Mouse (Mus musculus) kidney, adult 2 months (tissue): Measurements from ENCODE around the gene Ehd1.

Experiments used
- CTCF ChIP-seq: fragments of 200-500 bp; conservative IDR thresholded peaks from 2 replicates; pipeline ENCODE4 v1.5.1; 2011; ENCODE audit warnings: low read depth, mild to moderate bottlenecking, control low read depth, low read length, moderate library complexity, mixed read lengths; ENCODE audit not compliant: insufficient read depth, insufficient read length
- POLR2A ChIP-seq: fragments of 200-500 bp; IDR thresholded peaks from one replicate; pipeline ENCODE4 v1.6.1; 2011; ENCODE audit warnings: low read depth, low read length, control low read depth

DNA sequence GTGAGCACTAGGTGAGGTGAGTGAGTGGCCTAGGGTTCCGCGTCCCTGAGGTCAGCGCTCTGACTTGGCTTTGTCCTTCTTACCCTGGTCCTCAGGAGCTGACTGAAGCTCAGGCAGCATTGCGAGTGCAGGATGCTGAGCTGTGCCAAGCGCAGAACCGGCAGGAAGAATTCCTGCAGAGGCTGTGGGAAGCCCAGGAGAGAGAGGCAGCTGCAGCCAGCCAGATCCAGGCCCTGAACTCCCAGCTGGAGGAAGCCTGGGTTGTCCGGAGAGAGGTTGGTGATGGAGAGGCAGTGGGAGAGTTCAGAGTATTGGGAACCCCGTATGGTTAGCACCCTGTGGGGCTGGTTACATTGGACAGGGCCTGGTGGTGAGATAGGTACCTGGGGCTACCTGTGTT, 37.3 kb downstream of the Ehd1 start:
- TF ChIP-seq POLR2A, result no peak
- no peak for TF ChIP-seq CTCF
